Mouse (Mus musculus) embryonic facial prominence, embryonic 11.5 days (tissue): ENCODE measurements around the gene Exoc7. TPM values are rescaled to one million over a fixed set of nuclear protein-coding genes. Genes with fewer than 3 reads are reported as not detected.

ENCODE experiments used
- ATAC-seq: fragments of 200-750 bp; cut with Nextera tagmentation; replicated peaks from 2 replicates; pipeline ENCODE4 v1.8.0; 2017; ENCODE audit warnings: low read depth; ENCODE audit not compliant: insufficient number of reproducible peaks, low FRiP score, low TSS enrichment
- DNase-seq: peaks from one replicate; pipeline ENCODE4 v3.0.0-alpha.2; 2015; ENCODE audit warnings: low spot score
- H3K27ac ChIP-seq: fragments of 300-500 bp; sonication (generic); replicated peaks from 2 replicates; pipeline ENCODE4 v1.5.1; 2014; ENCODE audit warnings: mild to moderate bottlenecking, low read depth, low read length, control low read depth
- H3K27me3 ChIP-seq: fragments of 300-500 bp; sonication (generic); 2 replicates; pipeline ENCODE4 v1.6.1; 2014; ENCODE audit warnings: mild to moderate bottlenecking, low read length, moderate library complexity, mixed read lengths; ENCODE audit not compliant: control insufficient read depth, insufficient read depth
- H3K36me3 ChIP-seq: fragments of 300-500 bp; sonication (generic); replicated peaks from 2 replicates; pipeline ENCODE4 v1.6.1; 2014; ENCODE audit warnings: low read depth, mild to moderate bottlenecking, low read length, moderate library complexity, mixed read lengths; ENCODE audit not compliant: control insufficient read depth, insufficient read depth
- H3K4me1 ChIP-seq: fragments of 300-500 bp; sonication (generic); 2 replicates; pipeline ENCODE4 v1.6.1; 2014; ENCODE audit warnings: low read length, mixed read lengths; ENCODE audit not compliant: control insufficient read depth, insufficient read depth
- H3K4me2 ChIP-seq: fragments of 300-500 bp; sonication (generic); 2 replicates; pipeline ENCODE4 v1.6.1; 2014; ENCODE audit warnings: low read depth, mild to moderate bottlenecking, control low read depth, low read length, moderate library complexity
- H3K4me3 ChIP-seq: fragments of 300-500 bp; sonication (generic); 2 replicates; pipeline ENCODE4 v1.5.1; 2014; ENCODE audit warnings: low read depth, low read length, control low read depth
- H3K9ac ChIP-seq: fragments of 300-500 bp; sonication (generic); replicated peaks from 2 replicates; pipeline ENCODE4 v1.6.1; 2014; ENCODE audit warnings: mild to moderate bottlenecking, control low read depth, low read length
- H3K9me3 ChIP-seq: fragments of 300-500 bp; sonication (generic); replicated peaks from 2 replicates; pipeline ENCODE4 v1.6.1; 2016; ENCODE audit warnings: mild to moderate bottlenecking, low read length, inconsistent platforms, mixed read lengths; ENCODE audit not compliant: control insufficient read depth
- WGBS: fragments of 180-500 bp; shearing (Covaris S2); extraction: QIAGEN DNeasy Blood & Tissue Kit; methylation state at CpG from one replicate; pipeline ENCODE4 v1.1.7; 2014; 5-methylcytosine and 5-hydroxymethylcytosine counted together
- polyA plus RNA-seq: library from polyadenylated mRNA; unstranded; fragments of >200 nt; fragmentation: Nextera tagmentation; extraction: Ambion mirVana; gene quantifications from 2 replicates; pipeline ENCODE4 v1.2.1, GENCODE M21; 2014

Exoc7 gene
- polyA plus RNA-seq, 1 experiment from 2014 or later = 64.2 TPM

- ATAC-seq (0 out of 2 replicates have a peak, but pooled peaks have one; percentile 41), DNase-seq (no peak)
- H3K4me2 ChIP-seq = no peak overlapping the region
- H3K9ac ChIP-seq = no peak overlapping the region
- H3K27ac ChIP-seq = no peak overlapping the region
- whole genome bisulfite sequencing = 91% methylated on average over 12 of the region's 12 CpGs
- no peaks in the 10 kb centered on the region for H3K9me3 ChIP-seq
- no peaks in the 10 kb centered on the region for H3K4me1 ChIP-seq
- H3K4me3 ChIP-seq = no peak overlapping the region
- no peaks in the 10 kb centered on the region for H3K27me3 ChIP-seq
- H3K36me3 ChIP-seq = peaks cover 7% of the 10 kb centered on the region
These were observed 914 bp upstream of the Exoc7 start for GRCm38 (mm10) chr11:116307762-116308531.

GRCm38 (mm10) chr11:116306126-116306982 is 679 bp downstream of the Exoc7 start:
- peaks cover 7% of the 10 kb centered on the region for H3K36me3 ChIP-seq
- peak overlapping the region; percentile 72 for H3K9ac ChIP-seq
- peak overlapping the region; percentile 80 for H3K4me3 ChIP-seq
- ATAC-seq (peak; percentile 80), DNase-seq (peak; percentile 97)
- no peaks in the 10 kb centered on the region for H3K9me3 ChIP-seq
- H3K4me2 ChIP-seq = peak overlapping the region; percentile 70
- no peaks in the 10 kb centered on the region for H3K27me3 ChIP-seq
- no peaks in the 10 kb centered on the region for H3K4me1 ChIP-seq
- H3K27ac ChIP-seq = no peak overlapping the region
- 2% methylated on average over 53 of the region's 53 CpGs for WGBS

- H3K4me1 ChIP-seq = no peaks in the 10 kb centered on the region
- H3K9me3 ChIP-seq = no peaks in the 10 kb centered on the region
- WGBS = 96% methylated on average over 2 of the region's 2 CpGs
- H3K27ac ChIP-seq = no peak overlapping the region
- H3K4me3 ChIP-seq = peak overlapping the region; percentile 80; the same call in 1 of the 2 replicates
- no peak overlapping the region for H3K9ac ChIP-seq
- peak overlapping the region; percentile 58; the same call in 1 of the 2 replicates for H3K4me2 ChIP-seq
- peaks cover 7% of the 10 kb centered on the region for H3K36me3 ChIP-seq
- no peak for DNase-seq
- no peak for ATAC-seq
- no peaks in the 10 kb centered on the region for H3K27me3 ChIP-seq
These were observed 1.6 kb downstream of the Exoc7 start for GRCm38 (mm10) chr11:116305423-116305822.

- H3K4me1 ChIP-seq = no peaks in the 10 kb centered on the region
- H3K9me3 ChIP-seq = no peaks in the 10 kb centered on the region
- H3K9ac ChIP-seq = no peak overlapping the region
- WGBS = 86% methylated on average over 6 of the region's 6 CpGs
- H3K4me2 ChIP-seq = no peak overlapping the region
- H3K27me3 ChIP-seq = no peaks in the 10 kb centered on the region
- H3K4me3 ChIP-seq = no peak overlapping the region
- no peak for DNase-seq
- no peak overlapping the region for H3K27ac ChIP-seq
- no peaks in the 10 kb centered on the region; the same call in 1 of the 2 replicates for H3K36me3 ChIP-seq
- no peak for ATAC-seq
These were observed 8.4 kb downstream of the Exoc7 start for GRCm38 (mm10) chr11:116298621-116299020.

GRCm38 (mm10) chr11:116298221-116298620 is 8.8 kb downstream of the Exoc7 start:
- Histone ChIP-seq H3K9ac (no peak overlapping the region), H3K4me2 (no peak overlapping the region), H3K4me1 (no peaks in the 10 kb centered on the region), H3K9me3 (no peaks in the 10 kb centered on the region), H3K36me3 (no peaks in the 10 kb centered on the region; the same call in 1 of the 2 replicates), H3K4me3 (no peak overlapping the region), H3K27ac (no peak overlapping the region), H3K27me3 (no peaks in the 10 kb centered on the region)
- DNase-seq (no peak), ATAC-seq (no peak)
- WGBS = 90% methylated on average over 11 of the region's 11 CpGs

GRCm38 (mm10) chr11:116297017-116297416 is 10.0 kb downstream of the Exoc7 start:
- no peaks in the 10 kb centered on the region for H3K27me3 ChIP-seq
- ATAC-seq (no peak), DNase-seq (no peak)
- H3K36me3 ChIP-seq = no peaks in the 10 kb centered on the region; the same call in 1 of the 2 replicates
- no peaks in the 10 kb centered on the region for H3K9me3 ChIP-seq
- H3K27ac ChIP-seq = no peak overlapping the region
- no peaks in the 10 kb centered on the region for H3K4me1 ChIP-seq
- H3K9ac ChIP-seq = no peak overlapping the region
- H3K4me3 ChIP-seq = no peak overlapping the region
- WGBS = 72% methylated on average over 3 of the region's 3 CpGs
- H3K4me2 ChIP-seq = no peak overlapping the region

- Histone ChIP-seq H3K36me3 (no peaks in the 10 kb centered on the region; the same call in none of the 2 replicates), H3K27me3 (no peaks in the 10 kb centered on the region), H3K4me2 (no peak overlapping the region), H3K9ac (no peak overlapping the region), H3K4me1 (no peaks in the 10 kb centered on the region), H3K4me3 (no peak overlapping the region), H3K9me3 (no peaks in the 10 kb centered on the region), H3K27ac (no peak overlapping the region)
- no peak for ATAC-seq
- DNase-seq = no peak
- 86% methylated on average over 8 of the region's 8 CpGs for WGBS
These were observed 10.8 kb downstream of the Exoc7 start for GRCm38 (mm10) chr11:116296191-116296734.
